Mouse (Mus musculus) CH12F3 (cell line): ENCODE data around the gene Slc35d3.

Experiments used
- in situ Hi-C: fragments of 300-500 bp; cut with MboI; formaldehyde crosslinking; loops from 2 replicates; pipeline ENCODE4 v1.14.3; 2020; ENCODE audit warnings: low sequenced_read_pairs

Gene Slc35d3

GRCm38 (mm10) chr10:19850998-19851691 is at the start of gene Slc35d3:
Gene Slc35d3 (minus strand): TSS chr10:19851459.
- in situ Hi-C loops, result no loop called here

- in situ Hi-C loops, result no loop called here
Observed at GRCm38 (mm10) chr10:19900191-19900590, 48.9 kb upstream of the Slc35d3 start.

- in situ Hi-C loops, result loop anchor here (10.0 kb wide), 1 partner anchor 189 kb away; no protein-coding TSS in a partner anchor
Observed at GRCm38 (mm10) chr10:19893976-19894375, 42.7 kb upstream of the Slc35d3 start.

- in situ Hi-C loops, result loop anchor here (10.0 kb wide), 1 partner anchor 188 kb away; no protein-coding TSS in a partner anchor
Observed at GRCm38 (mm10) chr10:19893146-19893545, 41.9 kb upstream of the Slc35d3 start.

- in situ Hi-C loops, result loop anchor here (10.0 kb wide), 1 partner anchor 187 kb away; no protein-coding TSS in a partner anchor
Observed at GRCm38 (mm10) chr10:19891686-19892085, 40.4 kb upstream of the Slc35d3 start.

- in situ Hi-C loops, result loop anchor here (10.0 kb wide), 1 partner anchor 185 kb away; no protein-coding TSS in a partner anchor
Observed at GRCm38 (mm10) chr10:19889908-19890307, 38.6 kb upstream of the Slc35d3 start.

- in situ Hi-C loops, result no loop called here
Observed at GRCm38 (mm10) chr10:19886249-19886648, 35.0 kb upstream of the Slc35d3 start.

- in situ Hi-C loops, result no loop called here
Observed at GRCm38 (mm10) chr10:19884409-19884808, 33.1 kb upstream of the Slc35d3 start.

GRCm38 (mm10) chr10:19880437-19880836 is 29.2 kb upstream of the Slc35d3 start:
- in situ Hi-C loops, result no loop called here

GRCm38 (mm10) chr10:19879161-19879560 is 27.9 kb upstream of the Slc35d3 start:
- in situ Hi-C loops, result no loop called here

GRCm38 (mm10) chr10:19877679-19878078 is 26.4 kb upstream of the Slc35d3 start:
- in situ Hi-C loops, result no loop called here

GRCm38 (mm10) chr10:19877257-19877656 is 26.0 kb upstream of the Slc35d3 start:
- in situ Hi-C loops, result no loop called here

GRCm38 (mm10) chr10:19876669-19877068 is 25.4 kb upstream of the Slc35d3 start:
- in situ Hi-C loops, result no loop called here

GRCm38 (mm10) chr10:19875346-19875745 is 24.1 kb upstream of the Slc35d3 start:
- in situ Hi-C loops, result no loop called here

GRCm38 (mm10) chr10:19855597-19856306 is 4.5 kb upstream of the Slc35d3 start:
- in situ Hi-C loops, result no loop called here

- in situ Hi-C loops, result no loop called here
Observed at GRCm38 (mm10) chr10:19853609-19854008, 2.4 kb upstream of the Slc35d3 start.

- in situ Hi-C loops, result no loop called here
Observed at GRCm38 (mm10) chr10:19852776-19853175, 1.5 kb upstream of the Slc35d3 start.

- in situ Hi-C loops, result no loop called here
Observed at GRCm38 (mm10) chr10:19850544-19850997, 688 bp downstream of the Slc35d3 start.

- in situ Hi-C loops, result no loop called here
Observed at GRCm38 (mm10) chr10:19849771-19850365, 1.4 kb downstream of the Slc35d3 start.

- in situ Hi-C loops, result no loop called here
Observed at GRCm38 (mm10) chr10:19848928-19849770, 2.1 kb downstream of the Slc35d3 start.

- in situ Hi-C loops, result no loop called here
Observed at GRCm38 (mm10) chr10:19839836-19840235, 11.4 kb downstream of the Slc35d3 start.
